Mouse (Mus musculus) liver, postnatal 0 days (tissue): ENCODE data around the gene Krba1.

Source experiments
- CTCF ChIP-seq: sonication (generic); IDR thresholded peaks from 2 replicates; pipeline ENCODE4 v1.5.1; 2016; ENCODE audit warnings: antibody characterized with exemption, low read depth
- EP300 ChIP-seq: IDR thresholded peaks from 2 replicates; pipeline ENCODE4 v1.6.1; 2016; ENCODE audit warnings: antibody characterized with exemption, low read depth, mild to moderate bottlenecking

DNA sequence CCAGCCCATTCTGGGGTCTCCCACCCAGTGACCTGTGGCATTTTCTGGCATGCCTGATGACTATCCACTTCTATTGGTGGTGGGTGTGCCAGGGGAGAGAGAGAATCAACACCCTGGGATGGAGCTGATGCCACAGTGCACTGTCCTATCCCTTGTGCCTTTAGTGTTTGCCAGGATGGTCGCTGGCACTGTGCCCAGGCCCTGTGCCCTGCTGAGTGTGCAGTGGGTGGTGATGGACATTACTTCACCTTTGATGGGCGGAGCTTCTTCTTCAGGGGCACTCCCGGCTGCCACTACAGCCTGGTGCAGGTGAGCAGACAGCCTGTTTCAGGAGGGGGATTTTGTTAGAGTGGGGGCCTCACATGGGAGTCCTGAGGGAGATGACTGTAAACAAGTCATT is 57.4 kb downstream of the Krba1 start:
- no peak for TF ChIP-seq CTCF
- TF ChIP-seq EP300: no peak
